Mouse (Mus musculus) lung, embryonic 14.5 days (tissue): Measurements from ENCODE around the gene Ascc1. TPM values are rescaled to one million over a fixed set of nuclear protein-coding genes. Genes with fewer than 3 reads are reported as not detected.
A peak's percentile ranks its signal among the peaks of the same experiment; 100 is the strongest.

ENCODE experiments used
- ATAC-seq: fragments of 200-750 bp; cut with Nextera tagmentation; 2 replicates; pipeline ENCODE4 v1.8.0; 2017; ENCODE audit warnings: mild to moderate bottlenecking, moderate TSS enrichment, moderate library complexity; ENCODE audit not compliant: insufficient read depth
- DNase-seq: peaks from one replicate; pipeline ENCODE4 v3.0.0-alpha.2; 2015
- H3K27ac ChIP-seq: fragments of 300-500 bp; sonication (generic); 2 replicates; pipeline ENCODE4 v1.5.1; 2014; ENCODE audit warnings: low read depth, mild to moderate bottlenecking, moderate library complexity
- H3K27me3 ChIP-seq: fragments of 300-500 bp; sonication (generic); 2 replicates; pipeline ENCODE4 v1.6.1; 2014; ENCODE audit warnings: low read length, control low read depth; ENCODE audit not compliant: insufficient read depth
- H3K36me3 ChIP-seq: fragments of 300-500 bp; sonication (generic); 2 replicates; pipeline ENCODE4 v1.6.1; 2014; ENCODE audit warnings: control low read depth; ENCODE audit not compliant: insufficient read depth
- H3K4me1 ChIP-seq: fragments of 300-500 bp; sonication (generic); 2 replicates; pipeline ENCODE4 v1.6.1; 2014; ENCODE audit warnings: antibody characterized with exemption, control low read depth; ENCODE audit not compliant: insufficient read depth
- H3K4me2 ChIP-seq: fragments of 300-500 bp; sonication (generic); 2 replicates; pipeline ENCODE4 v1.6.1; 2014; ENCODE audit warnings: mild to moderate bottlenecking
- H3K4me3 ChIP-seq: fragments of 300-500 bp; sonication (generic); 2 replicates; pipeline ENCODE4 v1.5.1; 2014; ENCODE audit warnings: low read depth, low read length
- H3K9ac ChIP-seq: fragments of 300-500 bp; sonication (generic); 2 replicates; pipeline ENCODE4 v1.6.1; 2014
- H3K9me3 ChIP-seq: fragments of 300-500 bp; sonication (generic); 2 replicates; pipeline ENCODE4 v1.6.1; 2016; ENCODE audit warnings: low read depth, low read length, control low read depth
- CTCF ChIP-seq: IDR thresholded peaks from 2 replicates; pipeline ENCODE4 v1.5.1; 2016; ENCODE audit warnings: antibody characterized with exemption, low read depth
- WGBS: fragments of 180-500 bp; shearing (Covaris S2); extraction: QIAGEN DNeasy Blood & Tissue Kit; methylation state at CpG from one replicate; pipeline ENCODE4 v1.1.7; 2014; 5-methylcytosine and 5-hydroxymethylcytosine counted together
- polyA plus RNA-seq: library from polyadenylated mRNA; unstranded; fragments of >200 nt; fragmentation: Nextera tagmentation; extraction: Ambion mirVana; gene quantifications from 2 replicates; pipeline ENCODE4 v1.2.1, GENCODE M21; 2014

The Ascc1 gene
- polyA plus RNA-seq, 1 experiment from 2014 or later, result 34.7 TPM

DNA sequence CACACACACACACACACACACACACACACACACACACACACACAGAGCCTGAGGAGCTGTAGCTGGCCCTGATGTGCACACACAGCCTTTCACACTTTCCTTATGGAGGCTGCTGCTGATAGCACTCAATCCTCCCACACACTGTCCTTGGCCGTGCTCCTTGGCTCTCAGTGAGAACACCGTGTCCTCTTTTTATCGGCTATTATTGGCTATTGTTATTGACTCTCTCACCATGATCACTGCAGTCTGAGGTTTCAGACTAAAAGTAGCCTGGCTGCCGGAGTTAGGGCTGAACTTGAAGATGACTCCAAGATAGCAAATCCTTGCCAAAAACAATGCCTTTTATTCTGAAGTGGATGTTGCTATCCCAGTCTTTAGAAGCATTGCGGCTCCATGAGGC lies 79.3 kb downstream of the Ascc1 start:
- Histone ChIP-seq H3K4me3 (no peak overlapping the region), H3K4me1 (peaks cover 20% of the 10 kb centered on the region), H3K36me3 (no peaks in the 10 kb centered on the region), H3K9me3 (no peaks in the 10 kb centered on the region), H3K27me3 (no peaks in the 10 kb centered on the region), H3K27ac (no peak overlapping the region), H3K9ac (no peak overlapping the region), H3K4me2 (no peak overlapping the region)
- no peak for ATAC-seq
- TF ChIP-seq CTCF, result no peak
- 38% methylated on average over 5 of the region's 5 CpGs for WGBS
- peak; percentile 62 for DNase-seq

DNA sequence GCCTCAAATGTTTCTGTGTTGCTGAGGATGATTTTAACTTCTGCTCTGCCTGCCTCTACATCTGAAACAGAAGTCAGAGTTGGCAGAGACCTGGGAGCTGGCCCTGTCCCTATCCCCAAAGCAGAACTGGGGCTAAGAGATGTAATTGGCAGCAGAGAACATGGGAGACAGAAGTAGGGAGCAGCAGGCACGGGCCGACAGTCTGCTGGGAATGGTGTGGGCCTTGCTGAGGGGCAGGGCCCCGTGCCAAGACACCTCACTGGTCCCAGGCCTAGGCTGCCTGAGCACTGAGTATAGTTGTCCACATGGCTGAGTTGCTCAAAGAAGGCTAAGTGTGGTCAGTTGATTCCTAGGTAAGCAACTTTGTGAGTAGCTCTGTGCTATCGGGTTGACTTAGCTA lies 81.5 kb downstream of the Ascc1 start:
- Histone ChIP-seq H3K9ac (no peak overlapping the region), H3K4me2 (no peak overlapping the region), H3K4me1 (peaks cover 5% of the 10 kb centered on the region; the same call in 1 of the 2 replicates), H3K9me3 (no peaks in the 10 kb centered on the region), H3K27me3 (no peaks in the 10 kb centered on the region), H3K27ac (no peak overlapping the region), H3K4me3 (no peak overlapping the region), H3K36me3 (no peaks in the 10 kb centered on the region)
- no peak for TF ChIP-seq CTCF
- ATAC-seq (no peak), DNase-seq (no peak)
- WGBS, result 80% methylated on average over 4 of the region's 4 CpGs

DNA sequence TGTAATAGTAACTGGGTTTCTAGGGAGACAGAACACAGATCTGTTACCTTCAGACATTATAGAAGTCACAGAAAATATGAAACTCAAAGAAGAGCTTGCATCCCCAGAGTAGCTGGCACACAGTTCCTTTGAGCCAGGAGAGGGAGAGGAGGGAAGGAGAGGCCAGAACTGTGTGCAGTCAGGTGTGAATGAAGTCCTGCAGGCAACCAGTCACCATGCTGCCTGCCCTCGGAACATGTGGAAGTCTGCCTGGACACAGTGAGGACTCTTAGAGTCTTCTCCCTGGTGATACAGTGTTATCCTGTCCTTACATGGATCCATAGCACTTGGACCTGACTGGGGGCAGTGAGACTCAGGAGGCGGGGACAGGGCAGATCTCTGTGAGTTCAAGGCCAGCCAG lies 89.7 kb downstream of the Ascc1 start:
- no peak overlapping the region for H3K27ac ChIP-seq
- H3K4me3 ChIP-seq, result no peak overlapping the region
- H3K9ac ChIP-seq, result no peak overlapping the region
- no peaks in the 10 kb centered on the region for H3K36me3 ChIP-seq
- no peak overlapping the region for H3K4me2 ChIP-seq
- ATAC-seq (no peak), DNase-seq (no peak)
- H3K27me3 ChIP-seq, result no peaks in the 10 kb centered on the region
- WGBS, result 81% methylated on average over 2 of the region's 2 CpGs
- H3K9me3 ChIP-seq, result no peaks in the 10 kb centered on the region
- no peak for TF ChIP-seq CTCF
- H3K4me1 ChIP-seq, result no peaks in the 10 kb centered on the region

DNA sequence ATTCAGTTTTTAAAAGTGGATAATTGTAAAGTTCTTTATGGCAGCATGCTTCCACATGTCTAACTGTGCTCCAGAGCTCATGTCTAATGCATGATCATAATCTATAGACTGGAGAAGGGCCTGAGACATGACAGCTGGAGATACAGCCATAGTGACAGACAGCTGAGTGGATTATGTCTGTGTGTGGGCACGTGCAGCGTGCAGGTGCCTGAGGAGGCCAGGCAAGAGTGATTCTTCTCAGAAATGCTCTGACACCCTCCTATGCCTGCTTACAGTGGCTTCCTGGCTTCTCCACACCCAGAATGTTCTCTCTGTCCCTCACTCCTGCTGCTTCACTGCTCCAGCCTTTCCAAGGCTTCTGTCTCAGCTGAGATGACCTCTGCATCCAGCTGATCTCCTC lies 91.1 kb downstream of the Ascc1 start:
- no peak overlapping the region for H3K4me2 ChIP-seq
- WGBS, result 67% methylated on average over 2 of the region's 2 CpGs
- no peaks in the 10 kb centered on the region for H3K27me3 ChIP-seq
- ATAC-seq (no peak), DNase-seq (no peak)
- no peak for TF ChIP-seq CTCF
- H3K4me3 ChIP-seq, result no peak overlapping the region
- H3K4me1 ChIP-seq, result no peaks in the 10 kb centered on the region
- H3K9ac ChIP-seq, result no peak overlapping the region
- H3K27ac ChIP-seq, result no peak overlapping the region
- no peaks in the 10 kb centered on the region; the same call in 1 of the 2 replicates for H3K36me3 ChIP-seq
- H3K9me3 ChIP-seq, result no peaks in the 10 kb centered on the region

DNA sequence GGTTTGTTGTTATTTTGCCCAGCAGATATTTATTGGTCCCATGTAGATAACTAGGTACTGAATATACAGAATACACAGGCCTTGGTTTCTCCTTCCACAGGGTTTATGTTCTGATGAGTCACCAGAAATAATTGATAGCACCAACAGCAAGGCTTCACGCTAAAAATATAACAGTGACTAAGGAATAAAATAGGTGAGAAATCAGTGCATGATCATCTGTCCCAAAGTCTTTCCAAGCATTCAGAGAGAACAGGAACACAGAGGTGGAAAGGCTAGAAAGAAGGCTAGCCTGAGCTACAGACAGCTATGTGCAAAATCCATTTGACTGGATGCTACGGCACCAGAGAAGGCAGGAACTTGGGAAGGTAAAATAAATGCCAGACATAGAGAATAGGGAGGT lies 93.0 kb downstream of the Ascc1 start:
- Histone ChIP-seq H3K4me3 (no peak overlapping the region), H3K36me3 (no peaks in the 10 kb centered on the region; the same call in 1 of the 2 replicates), H3K27ac (no peak overlapping the region), H3K9ac (no peak overlapping the region), H3K4me1 (no peaks in the 10 kb centered on the region), H3K27me3 (no peaks in the 10 kb centered on the region), H3K9me3 (no peaks in the 10 kb centered on the region), H3K4me2 (no peak overlapping the region)
- ATAC-seq (no peak), DNase-seq (no peak)
- WGBS, result 84% methylated on average over 2 of the region's 2 CpGs
- no peak for TF ChIP-seq CTCF

DNA sequence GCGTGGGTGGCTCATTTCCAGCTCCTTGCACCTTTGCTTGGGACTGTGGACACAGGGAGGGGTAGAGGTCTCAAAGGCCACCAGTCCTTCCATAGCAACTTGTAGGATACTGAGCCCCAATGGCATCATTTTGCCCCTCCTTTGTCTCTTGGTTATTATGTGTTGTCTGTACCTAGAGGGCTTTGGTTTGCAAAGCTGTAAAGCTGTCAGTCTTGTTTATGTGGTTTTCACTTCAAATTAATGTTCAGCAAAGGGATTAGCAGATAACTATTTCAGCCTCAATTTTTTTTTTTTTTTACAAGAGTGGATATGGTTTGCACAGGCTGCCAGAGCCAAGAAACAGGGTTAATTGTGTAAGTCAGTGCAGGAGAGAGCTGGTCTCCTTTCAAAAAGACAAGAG lies 93.7 kb downstream of the Ascc1 start:
- TF ChIP-seq CTCF, result no peak
- DNase-seq (no peak), ATAC-seq (no peak)
- no peak overlapping the region for H3K27ac ChIP-seq
- no peak overlapping the region for H3K9ac ChIP-seq
- no peaks in the 10 kb centered on the region for H3K4me1 ChIP-seq
- no peaks in the 10 kb centered on the region for H3K9me3 ChIP-seq
- WGBS, result 48% methylated on average over 1 of the region's 1 CpGs
- H3K4me2 ChIP-seq, result no peak overlapping the region
- H3K36me3 ChIP-seq, result no peaks in the 10 kb centered on the region; the same call in 1 of the 2 replicates
- H3K4me3 ChIP-seq, result no peak overlapping the region
- H3K27me3 ChIP-seq, result no peaks in the 10 kb centered on the region

DNA sequence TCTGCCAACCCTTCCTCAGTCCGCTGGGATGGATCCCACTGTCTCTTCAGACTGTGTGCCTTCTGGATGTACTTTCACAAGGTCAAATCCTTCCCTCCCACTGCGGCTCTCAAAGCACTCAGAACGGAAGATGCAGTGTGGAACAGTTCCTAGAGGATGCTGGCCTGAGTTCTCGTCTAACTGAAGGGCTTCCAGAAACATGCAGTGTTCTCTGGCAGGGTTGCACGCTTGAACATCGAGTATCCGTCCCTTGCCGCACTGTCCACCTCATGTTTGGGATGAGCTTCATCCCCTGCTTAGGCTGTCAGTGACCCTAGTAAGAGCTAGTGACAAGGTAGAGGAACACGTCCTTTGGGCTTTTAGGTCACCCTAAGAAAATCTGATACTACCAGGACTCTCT lies 94.5 kb downstream of the Ascc1 start:
- WGBS, result 86% methylated on average over 9 of the region's 9 CpGs
- Histone ChIP-seq H3K27me3 (no peaks in the 10 kb centered on the region), H3K4me3 (no peak overlapping the region), H3K27ac (no peak overlapping the region), H3K9ac (no peak overlapping the region), H3K36me3 (no peaks in the 10 kb centered on the region; the same call in 1 of the 2 replicates), H3K9me3 (no peaks in the 10 kb centered on the region), H3K4me1 (no peaks in the 10 kb centered on the region), H3K4me2 (no peak overlapping the region)
- DNase-seq (no peak), ATAC-seq (no peak)
- no peak for TF ChIP-seq CTCF

DNA sequence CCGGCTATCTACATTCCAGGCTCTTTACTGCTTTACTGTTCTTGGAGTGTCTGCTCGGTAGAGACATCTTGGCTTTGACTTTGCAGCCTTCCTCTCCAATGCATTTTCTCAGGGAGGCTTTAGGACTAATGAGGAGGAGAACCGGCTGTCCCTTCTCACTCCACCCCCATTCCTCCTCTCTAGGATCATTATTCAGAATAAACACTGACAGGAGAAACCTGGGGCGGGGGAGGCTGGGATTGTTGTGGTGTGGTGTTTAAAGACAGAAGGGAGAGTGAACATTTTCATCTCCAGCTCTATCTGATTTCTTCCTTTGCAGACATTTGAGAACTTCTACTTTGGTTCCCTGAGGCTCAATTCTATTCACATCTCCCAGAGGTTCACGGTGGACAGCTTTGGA lies 95.2 kb downstream of the Ascc1 start:
- ATAC-seq (no peak), DNase-seq (no peak)
- H3K4me2 ChIP-seq, result no peak overlapping the region
- H3K9me3 ChIP-seq, result no peaks in the 10 kb centered on the region
- H3K27ac ChIP-seq, result no peak overlapping the region
- no peak overlapping the region for H3K9ac ChIP-seq
- no peaks in the 10 kb centered on the region for H3K4me1 ChIP-seq
- no peak overlapping the region for H3K4me3 ChIP-seq
- WGBS, result 63% methylated on average over 5 of the region's 5 CpGs
- H3K36me3 ChIP-seq, result no peaks in the 10 kb centered on the region; the same call in 1 of the 2 replicates
- TF ChIP-seq CTCF, result no peak
- H3K27me3 ChIP-seq, result no peaks in the 10 kb centered on the region
